Mouse (Mus musculus) cerebellum, adult (tissue): ENCODE results near the gene Qtrt1.
"Not testable (repeated sequence)": the region's sequence is repeated elsewhere in the genome, so short reads cannot be mapped to it uniquely, and the experiment has no call there.

Experiments used
- ATAC-seq: cut with Nextera tagmentation; 2 replicates; pipeline ENCODE4 v1.9.2; 2017; ENCODE audit warnings: mild to moderate bottlenecking, moderate library complexity, mixed read lengths; ENCODE audit not compliant: insufficient number of reproducible peaks, low FRiP score, low TSS enrichment

Qtrt1 gene

DNA sequence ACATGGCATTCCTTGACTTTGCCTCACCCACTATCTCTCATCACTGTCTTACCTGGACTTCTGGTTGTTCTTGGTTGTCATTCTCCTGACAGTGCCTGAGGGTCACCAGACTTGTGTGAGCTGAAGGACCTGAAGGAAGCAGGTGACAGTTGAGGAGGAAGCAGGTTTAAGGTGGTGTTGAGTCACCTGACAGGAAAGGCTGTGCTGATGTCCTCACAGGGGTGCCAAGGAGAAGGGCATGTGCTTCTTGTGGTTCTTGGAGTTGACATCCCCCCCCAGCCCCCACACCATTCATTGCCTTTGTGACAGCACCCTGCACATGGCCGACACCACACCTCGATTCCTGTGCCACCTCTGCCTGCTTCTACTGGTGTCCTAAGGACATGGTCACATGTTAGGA is 36.1 kb downstream of the Qtrt1 start:
- ATAC-seq: no peak

DNA sequence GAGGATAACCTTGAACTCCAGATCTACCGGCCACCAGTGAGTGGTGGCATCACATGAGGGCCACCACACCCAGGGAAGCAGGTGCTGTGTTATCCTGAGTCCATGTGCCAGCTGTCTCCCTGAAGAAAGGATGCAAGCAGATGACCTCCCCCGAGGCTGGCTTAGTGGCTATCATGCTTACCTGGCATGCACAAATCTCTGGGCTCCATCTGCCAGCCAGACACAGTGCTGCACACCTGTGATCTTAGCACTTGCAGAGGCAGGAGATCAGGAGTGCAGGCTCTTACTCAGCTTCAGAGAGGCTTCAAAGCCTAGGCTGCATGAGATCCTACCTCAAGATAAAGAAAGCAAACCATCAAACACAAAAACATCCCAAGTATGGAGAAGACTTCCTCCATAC is 38.1 kb downstream of the Qtrt1 start:
- ATAC-seq: no peak; the same call in 1 of the 2 replicates

DNA sequence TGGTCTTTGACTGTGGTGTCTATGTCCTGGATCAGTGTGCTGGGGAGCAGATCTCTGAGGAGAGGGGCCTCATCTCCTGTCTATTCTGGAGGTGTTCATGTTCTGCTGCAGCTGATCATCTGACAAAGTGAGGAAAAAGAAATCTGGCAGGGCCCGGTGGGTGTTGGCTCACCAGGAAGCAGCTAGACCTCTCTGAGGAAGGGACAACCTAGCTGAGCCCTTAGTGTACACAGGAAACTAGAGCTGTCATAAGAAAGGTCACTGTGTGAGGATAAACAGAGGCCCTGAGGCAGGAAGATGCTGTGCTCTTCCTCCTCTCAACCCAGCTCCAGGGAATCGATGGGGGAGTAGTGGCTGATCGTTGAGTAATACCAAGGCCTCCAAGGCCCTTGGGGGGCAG is 38.6 kb downstream of the Qtrt1 start:
- ATAC-seq: no peak

DNA sequence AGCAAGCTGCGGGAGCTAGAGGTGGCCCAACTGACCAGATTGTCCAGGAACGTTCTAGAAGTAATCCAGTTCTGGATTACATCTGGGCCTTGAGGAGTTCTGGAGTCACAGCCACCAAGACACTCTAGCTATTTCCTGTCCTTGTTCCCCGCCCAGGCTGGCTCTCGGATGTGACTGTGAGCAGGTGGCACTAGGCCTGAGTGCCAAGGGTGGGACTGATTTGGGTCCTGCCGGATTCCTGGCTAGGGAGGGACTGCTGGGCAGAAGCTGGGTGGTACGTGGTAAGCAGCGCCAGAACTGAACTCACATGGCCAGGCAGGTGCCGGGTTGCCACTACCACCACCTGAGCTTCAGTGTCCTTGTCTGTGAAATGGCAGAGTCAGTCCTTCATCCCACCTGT is 39.8 kb downstream of the Qtrt1 start:
- ATAC-seq: no peak

DNA sequence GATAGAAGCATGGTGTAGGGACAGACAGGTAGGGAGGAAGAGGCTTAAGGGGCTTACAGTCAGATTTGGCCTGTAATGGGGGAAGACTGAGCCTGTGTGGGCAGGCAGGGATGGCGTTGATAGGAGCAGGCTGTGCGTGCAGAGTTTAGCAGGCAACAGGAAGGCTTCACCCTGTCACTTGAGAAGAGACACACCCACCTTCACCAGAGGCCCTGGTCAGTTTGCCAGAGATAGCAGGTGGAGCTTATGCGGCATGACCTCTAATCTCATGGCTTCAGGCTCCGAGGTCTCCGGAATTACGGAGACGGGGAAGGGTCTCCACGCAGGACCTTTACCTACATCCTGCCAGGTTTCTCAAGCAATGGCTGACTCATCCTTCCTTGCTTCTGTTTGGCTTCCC is 40.2 kb downstream of the Qtrt1 start:
- no peak for ATAC-seq

DNA sequence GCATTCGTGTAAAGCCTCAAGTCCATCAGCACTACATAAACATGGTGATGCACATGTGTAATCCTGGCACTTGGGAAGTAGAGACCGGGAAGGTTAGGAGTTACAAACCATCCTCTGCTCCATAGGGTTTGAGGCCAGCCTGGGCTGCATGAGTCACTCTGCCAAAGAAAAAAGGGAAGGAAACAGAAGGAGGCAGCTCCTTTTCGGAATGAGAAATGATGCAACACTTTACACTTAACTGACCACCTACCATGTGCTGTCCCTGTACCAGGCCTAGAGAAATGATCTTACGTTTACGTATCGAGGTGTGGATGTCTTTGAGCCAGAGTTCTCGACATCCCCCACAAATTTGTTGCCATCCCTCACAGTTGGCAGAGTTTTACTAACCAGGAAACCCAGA is 41.4 kb downstream of the Qtrt1 start:
- no peak for ATAC-seq

DNA sequence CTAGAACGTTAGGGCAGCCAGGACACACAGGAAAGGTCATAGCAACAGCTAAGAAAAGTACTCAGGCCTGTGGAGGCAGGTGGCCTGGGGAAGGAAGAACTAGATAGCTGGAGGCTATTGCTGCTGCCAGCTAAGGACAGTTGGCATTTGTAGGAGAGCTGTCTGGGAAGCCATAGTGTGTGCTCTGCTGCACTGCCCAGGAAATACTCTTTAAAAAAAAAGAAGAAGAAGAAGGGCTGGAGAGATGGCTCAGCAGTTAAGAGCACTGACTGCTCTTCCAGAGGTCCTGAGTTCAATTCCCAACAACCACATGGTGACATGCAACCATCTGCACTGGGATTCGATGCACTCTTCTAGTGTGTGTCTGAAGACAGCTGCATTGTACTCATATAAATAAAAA is 41.8 kb downstream of the Qtrt1 start:
- ATAC-seq: no peak

DNA sequence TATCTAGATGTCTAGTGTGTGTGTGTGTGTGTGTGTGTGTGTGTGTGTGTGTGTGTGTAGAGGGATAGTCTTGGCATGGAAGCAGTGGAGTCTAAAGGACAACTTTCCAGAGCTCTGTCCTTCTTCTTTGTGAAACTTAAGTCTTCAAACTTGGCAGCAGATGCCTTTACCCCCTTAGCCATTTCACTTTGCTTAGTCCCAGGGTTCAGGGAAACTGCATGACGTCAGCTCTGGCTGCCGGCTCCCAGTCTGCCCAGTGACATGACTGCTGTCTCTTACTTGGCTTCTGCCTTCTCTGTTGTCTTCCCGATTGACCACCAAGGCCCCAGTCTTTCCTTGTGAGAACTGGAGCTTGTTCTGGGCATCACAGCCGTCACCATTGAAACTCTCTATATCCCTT is 42.9 kb downstream of the Qtrt1 start:
- ATAC-seq: no peak

DNA sequence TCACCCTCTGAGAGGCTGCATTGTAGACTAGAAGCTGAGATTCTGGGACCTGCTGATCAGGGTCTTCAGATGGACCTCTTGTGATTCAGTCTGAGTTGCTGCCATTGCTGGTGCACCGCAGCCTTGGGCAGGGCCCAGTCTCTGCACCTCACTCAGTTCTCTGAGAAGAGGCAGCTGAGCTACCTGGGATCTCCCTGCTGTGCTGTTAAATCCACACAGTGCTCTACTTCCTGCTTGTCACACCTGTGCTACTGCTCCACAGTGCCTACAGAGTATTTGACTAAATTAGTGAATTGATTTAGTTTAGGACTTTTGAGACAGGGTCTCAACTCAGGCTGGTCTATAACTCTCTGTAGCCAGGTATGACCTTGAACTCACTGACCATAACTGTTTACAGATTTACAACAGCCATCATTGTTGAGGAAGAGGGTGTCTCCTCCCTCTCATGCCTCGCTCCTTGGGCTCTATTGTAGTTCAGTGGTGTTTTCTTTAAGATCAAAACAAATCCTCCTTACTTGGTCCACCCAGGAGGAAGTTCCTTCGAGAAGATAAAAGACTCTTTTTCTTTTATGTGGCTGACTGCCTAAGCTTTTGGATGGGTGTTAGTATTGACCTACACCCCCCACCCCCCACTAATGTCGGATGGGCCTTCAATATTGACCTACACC is 43.6 kb downstream of the Qtrt1 start:
- no peak for ATAC-seq

DNA sequence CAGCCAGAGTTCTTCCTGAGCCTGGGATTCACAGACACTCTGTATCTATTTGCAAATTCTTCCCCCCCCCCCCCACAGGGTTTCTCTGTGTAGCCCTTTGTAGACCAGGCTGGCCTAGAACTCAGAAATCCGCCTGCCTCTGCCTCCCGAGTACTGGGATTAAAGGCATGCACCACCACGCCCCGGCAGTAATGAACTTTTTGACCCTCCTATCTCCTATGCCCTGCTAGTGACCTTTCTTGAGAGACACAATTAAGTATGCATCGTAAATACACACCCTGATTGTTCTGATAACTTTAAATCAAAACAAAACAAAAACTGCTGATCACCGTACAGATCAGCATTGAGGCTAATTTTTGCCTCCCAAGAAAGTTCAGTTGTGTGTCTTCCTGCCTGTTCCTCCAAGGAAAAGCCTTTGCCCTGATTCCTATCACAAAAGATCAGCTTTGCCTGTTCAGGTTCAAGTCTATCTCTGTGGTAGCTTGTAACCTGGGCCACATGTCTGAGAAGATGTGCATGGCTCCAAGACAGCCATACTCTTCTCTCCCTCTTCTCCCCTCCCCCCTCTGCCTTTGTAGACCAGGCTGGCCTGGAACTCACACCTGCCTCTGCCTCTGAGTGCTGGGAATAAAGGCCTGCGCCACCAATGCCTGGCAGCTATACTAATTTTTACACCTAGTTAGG is 44.8 kb downstream of the Qtrt1 start:
- no peak for ATAC-seq

DNA sequence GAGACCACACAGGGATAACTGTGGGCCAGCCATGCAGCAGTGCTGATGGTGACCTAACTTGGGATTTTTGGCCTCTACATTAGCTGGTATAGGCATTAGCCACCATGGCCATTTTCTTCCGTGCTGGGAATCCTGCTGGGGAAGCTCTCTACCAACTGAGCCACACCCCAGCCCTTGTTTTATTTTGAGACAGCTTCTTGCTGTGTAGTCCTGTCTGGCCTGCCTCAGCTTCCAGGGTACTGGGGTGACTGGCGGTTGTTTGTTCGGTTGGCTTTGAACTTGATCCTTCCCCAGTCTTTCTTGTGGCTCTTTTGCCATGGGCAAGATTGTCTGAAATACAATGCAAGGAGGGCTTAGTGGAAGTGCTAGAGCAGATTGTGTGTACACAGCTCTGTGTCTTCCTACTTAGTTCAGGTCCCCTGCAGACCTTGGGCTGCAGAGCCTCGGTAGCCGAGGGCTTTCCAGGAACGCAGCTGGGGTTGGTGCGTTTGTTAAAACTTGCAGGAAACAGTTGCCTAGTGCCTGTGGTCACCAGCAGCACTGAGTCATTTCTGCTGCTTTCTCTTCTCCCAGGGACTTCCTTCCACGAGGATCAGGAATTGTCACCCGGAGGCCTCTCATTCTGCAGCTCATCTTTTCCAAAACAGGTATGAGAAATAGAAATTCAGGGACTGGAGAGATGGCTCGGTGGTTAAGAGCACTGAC is 45.4 kb downstream of the Qtrt1 start:
- ATAC-seq: no peak

DNA sequence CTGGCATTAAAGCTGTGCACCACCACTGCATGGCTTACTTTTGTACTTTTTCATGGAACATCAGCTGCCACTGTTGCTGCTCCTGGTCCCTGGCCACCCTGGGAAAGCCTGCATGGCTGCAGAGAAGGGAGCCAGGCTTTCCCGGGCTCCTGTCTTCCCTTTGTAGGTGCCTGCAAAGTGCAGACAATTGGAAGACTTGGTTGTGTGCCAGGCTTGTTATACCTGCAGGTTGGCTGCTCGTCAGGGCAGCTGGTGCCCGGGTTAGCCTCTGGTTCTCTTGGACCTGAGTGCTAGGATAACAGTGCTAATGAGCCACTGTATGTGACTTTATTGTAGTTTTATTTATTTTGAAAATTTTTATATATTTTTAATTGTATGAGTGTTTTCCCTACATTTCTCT is 47.2 kb downstream of the Qtrt1 start:
- ATAC-seq: no peak

DNA sequence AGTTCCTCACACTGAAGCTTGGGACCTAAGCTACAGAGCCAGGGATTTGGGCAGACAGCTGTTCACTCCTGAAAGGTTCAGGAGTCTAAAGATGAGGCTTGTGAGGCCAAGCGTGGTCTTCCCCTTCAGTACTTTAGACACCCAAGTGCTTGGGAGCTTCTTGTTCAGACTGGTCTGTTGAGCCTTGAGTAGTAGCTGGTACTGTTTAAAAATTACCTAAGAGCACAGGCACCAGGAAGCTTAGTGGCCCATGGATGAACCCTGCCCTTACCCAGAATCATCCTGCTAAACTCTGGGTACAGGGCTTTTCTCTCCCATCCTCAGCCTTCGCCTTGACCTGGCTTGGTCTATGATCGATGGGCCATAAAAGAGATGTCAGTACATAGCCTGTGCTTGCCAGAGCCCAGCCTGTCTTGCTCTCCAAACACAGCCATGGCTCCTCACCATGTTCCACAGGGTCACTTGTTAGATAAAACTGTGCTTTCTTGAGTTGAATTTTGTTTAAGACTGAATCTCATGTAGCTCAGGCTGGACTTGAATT is 48.8 kb downstream of the Qtrt1 start:
- ATAC-seq: no peak

DNA sequence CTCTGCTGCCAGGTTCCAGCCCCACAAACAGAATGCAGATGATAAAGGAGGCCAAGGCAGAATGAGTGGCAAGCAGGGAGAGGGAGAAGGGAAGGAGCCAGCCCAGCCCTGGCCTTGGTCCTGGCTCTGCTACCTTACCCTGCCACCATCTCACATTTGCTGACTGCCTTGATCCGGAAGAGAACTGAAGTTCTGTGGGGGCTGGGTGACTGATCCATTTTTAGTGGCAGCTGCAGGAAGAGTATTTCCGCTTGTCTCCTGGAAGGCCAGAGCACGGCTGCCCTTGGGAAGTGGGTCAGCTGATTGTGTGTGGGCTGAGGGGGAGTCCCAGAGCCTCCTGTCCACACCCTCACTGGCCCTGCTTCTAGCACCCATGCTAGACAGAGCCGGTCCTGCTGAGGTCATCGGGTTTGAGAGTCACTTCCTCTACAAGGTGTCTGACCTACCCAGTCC is 51.5 kb downstream of the Qtrt1 start:
- ATAC-seq: peak; percentile 42; the same call in 1 of the 2 replicates

DNA sequence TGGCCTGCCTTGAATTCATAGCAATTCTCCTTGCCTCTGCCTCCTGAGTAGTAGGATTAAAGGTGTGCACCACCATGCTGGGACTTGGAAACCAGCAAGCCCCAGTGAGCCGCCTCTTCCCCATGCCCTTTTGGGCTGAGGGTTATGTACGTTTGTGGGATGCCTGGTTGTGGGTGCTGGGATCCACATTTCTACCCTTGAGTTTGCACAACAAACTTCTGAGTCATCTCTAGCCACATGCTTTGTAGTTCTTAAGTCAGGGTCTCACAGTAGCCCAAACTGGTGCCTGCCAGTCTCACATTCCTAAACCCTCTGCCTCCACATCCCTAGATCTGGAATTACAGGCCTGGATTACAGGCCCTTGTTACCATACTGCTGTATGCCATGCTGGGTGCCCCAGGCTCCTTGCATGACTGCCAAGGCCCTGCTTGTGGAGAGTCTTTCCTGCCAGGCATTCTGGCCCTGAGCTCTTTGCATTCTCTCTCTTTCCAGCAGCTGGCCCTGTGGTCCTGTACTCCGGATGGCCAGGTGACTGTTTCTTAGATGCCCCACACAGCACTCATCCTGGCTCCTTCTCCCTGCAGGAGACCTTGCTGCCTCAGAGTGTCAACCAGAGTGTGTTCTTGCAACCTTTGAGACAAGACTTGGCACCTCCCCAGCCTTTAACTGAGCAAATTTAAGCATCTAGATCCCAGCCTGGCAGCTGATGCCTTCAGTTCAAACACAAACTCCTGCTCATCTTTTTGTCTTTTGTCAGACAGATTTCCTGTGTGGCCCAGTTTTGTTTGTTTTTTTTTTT is 52.3 kb downstream of the Qtrt1 start:
- ATAC-seq: peak; percentile 58; the same call in 1 of the 2 replicates

DNA sequence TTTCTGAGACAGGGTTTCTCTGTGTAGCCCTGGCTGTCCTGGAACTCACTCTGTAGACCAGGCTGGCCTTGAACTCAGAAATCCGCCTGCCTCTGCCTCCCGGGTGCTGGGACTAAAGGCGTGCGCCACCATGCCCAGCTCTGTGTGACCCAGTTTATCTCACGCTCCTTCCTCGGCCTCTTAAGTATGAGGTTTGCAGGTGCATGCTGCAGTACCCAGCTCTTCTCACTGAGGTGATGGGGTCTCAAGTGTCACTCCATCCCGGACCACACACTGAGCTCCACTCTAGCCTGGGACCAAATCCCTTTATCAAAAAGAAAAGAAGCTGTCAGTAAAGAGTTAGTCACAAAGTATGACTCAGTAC is 52.9 kb downstream of the Qtrt1 start:
- ATAC-seq: not testable (repeated sequence)

DNA sequence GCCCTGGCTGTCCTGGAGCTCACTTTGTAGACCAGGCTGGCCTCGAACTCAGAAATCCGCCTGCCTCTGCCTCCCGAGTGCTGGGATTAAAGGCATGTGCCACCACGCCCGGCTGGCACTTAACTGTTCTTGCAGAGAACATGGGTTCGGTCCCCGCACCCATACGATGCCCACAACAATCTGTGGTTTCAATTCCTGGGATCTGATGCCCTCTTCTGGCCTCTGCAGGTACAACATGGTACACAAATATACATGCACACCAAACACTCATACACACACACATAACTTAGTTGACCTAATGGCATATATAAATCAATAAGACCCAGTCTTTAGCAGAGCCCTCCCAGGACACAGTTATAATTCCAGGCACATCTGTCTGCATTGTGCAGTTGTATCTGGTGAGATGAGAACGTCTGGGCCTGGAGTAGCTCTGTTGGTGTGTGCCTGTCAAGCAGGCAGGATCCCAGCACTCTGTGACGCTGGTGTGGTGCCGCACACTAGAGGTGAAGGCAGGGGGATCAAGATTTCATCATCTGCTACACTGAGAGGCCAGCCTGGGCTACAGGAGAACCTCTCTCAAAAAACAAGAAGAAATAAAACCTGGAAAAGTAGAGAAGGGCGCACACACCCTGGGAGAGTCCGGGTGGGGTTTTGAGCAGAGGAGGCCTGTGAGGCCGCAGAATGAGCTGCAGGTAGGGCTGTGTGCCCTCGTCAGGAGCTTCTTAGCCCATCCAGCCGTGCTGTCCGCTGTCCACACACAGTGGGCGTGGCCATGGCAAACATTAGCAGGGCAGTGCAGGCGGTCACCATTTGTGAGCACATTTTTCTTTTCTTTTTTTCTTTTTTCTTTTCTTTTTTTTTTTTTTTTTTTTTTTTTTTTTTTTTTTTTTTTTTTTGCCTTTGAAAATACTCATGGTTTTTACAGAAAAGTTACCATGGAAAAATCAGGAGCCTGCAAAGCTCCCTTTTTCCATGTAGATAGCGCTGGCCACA is 57.7 kb downstream of the Qtrt1 start:
- ATAC-seq: no peak
